Mouse (Mus musculus) spleen, postnatal 4 days (tissue): ENCODE data around the gene Cnih1.
A peak's percentile ranks its signal among the peaks of the same experiment; 100 is the strongest.
"Not testable (repeated sequence)": the region's sequence is repeated elsewhere in the genome, so short reads cannot be mapped to it uniquely, and the experiment has no call there.

Experiments
- DNase-seq, 2 experiments: peaks; one replicate each; pipeline ENCODE4 v3.0.0; 2022; ENCODE audit warnings: low spot score in 2 of 2

Cnih1 gene

DNA sequence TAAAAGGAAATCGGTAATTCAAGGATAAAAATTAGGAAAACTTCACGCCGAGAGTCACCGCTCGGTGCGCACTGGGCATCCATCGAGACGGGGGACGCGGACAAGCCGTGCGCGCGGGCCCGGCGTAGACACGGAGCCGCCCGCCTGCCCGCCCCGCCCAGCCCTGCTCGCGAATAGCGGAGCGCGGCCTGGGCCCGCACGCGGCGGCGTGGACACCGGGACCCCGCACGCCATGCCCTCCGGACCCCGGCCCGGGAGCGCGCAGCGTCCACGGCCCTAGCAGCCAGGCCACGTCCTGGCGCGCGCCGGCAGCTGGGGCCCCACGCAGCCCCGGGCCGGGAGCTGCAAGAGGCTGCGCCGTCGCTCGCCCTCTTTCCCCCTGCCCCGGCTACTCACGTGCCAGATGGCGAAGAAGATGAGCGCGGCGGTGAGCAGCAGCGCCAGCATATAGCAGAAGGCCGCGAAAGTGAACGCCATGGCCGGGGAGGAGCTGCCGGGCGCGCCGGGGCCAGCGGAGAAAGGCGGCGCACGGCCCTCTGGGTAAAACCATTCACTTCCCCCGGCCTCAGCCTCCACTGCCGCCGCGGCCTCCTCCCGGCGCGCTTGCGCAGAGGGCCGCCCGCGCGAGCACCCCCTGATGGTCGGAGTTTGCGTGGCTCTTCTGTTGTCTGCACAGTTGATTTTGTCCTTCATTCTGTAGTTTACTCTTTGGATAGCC lies at the start of gene Cnih1:
TSS of gene Cnih1 (minus strand) at position 625 of the 718 bp plus-strand sequence.
- DNase-seq: peak; percentile 91 to 97

DNA sequence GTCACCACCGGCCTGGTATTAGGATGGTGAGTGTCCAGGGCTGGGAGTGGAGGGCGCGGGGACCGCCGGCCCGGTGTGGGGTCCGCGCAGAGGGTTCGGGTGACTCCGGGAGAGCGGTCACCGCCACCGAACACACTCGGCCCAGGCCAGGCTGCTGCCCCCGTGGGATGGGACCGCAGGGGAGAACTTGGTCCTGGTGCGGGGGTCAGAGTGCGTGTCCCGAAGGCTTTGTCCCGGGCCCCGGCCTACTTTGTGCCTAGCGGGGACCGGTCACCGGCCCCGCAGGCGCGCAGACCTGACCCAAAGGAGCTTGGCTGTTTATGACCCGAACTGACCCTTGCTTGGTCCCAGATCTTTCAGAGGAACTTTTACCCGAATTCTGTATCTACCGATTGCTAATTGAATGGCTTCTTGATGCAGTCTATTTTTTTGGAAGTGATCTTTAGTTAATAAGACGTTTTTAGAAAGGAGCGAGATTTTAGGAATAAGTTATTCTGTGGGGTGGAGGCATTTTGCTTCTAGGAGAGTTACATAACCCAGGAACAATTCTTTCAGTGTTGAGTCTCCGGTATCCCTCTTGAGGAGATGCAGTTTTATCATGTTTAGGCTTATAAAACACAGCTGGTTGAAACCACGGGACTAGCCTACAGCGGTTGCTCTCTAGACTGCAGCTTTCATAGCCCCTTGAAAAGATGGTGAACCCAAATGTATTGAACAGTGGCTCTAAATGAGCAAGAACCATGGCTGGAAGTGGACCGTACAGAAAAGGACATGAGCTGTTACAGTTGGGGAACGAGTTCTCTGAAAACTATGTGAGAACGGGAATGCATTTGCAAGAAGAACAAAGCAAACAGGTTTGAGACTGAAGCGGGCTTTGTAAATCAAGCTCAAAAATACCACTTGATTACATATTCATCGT lies 44.4 kb upstream of the Cnih1 start:
- no peak for DNase-seq

- peak; percentile 97 for DNase-seq
Observed at GRCm38 (mm10) chr14:46831837-46832333, 43.7 kb upstream of the Cnih1 start, which contains the start of gene Cgrrf1. Gene Cgrrf1 (plus strand): TSS chr14:46832125.

- no peak for DNase-seq
Observed at GRCm38 (mm10) chr14:46831295-46831694, 43.1 kb upstream of the Cnih1 start.

DNA sequence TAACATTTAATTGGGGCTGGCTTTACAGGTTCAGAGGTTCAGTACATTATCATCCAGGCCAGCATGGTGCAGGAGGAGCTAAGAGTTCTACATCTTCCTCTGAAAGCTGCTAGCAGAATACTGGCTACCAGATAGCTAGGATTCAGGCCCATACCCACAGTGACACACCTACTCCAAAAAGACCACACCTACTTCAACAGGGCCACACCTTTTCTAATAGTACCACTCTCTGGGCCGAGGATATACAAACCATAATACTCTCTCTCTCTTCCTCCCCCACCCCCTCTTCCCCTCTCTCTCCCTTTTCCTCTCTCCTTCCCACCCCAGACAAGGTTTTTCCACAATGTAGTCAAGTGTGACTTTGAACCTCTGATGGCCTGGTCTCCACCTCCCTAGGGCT lies 39.2 kb upstream of the Cnih1 start:
- DNase-seq: no peak

- no peak for DNase-seq
Observed at GRCm38 (mm10) chr14:46823996-46824395, 35.8 kb upstream of the Cnih1 start.

DNA sequence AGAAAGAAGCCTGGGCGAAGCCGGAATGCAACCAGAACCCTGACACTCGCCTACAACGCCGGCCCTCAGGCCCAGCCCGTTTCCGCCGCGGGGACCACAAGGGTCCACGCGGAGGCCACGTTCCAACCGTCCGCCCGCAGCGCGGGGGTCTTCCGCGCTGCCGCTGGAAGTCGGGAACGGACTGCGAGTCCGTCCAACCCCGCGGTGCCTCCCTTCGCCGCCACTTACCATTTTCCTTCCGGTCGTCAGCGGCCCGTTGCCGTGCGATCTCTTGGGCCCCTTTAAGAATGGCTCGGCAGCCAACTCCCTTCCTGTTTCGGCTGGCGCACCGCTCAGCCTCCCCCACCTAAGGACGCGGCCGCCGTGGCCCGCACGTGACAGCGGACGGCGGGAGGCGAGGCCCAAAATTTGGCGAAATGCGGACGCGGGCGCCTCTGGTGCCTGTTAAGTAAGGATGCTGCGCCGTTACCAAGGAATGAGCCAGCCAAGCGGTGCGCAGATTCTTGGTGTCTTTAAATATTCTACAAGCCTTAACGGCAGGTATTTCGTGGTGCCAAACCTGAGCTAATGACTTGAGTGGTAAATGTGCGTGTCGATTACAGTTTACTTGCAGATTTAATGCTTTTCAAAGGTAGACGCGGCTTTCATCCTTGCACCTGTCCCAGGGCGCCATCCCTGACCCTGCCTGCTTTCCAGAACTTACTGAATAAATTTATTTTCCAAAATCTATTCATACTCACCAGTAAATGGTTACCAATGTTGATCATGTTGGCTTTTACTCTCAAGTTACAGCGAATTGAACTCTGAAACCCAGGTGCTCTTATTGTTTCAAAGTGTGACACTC lies 33.9 kb upstream of the Cnih1 start, which contains the start of gene Gmfb:
TSS of gene Gmfb (minus strand) at position 370 of the 844 bp plus-strand sequence.
- peak; percentile 95 to 99 for DNase-seq

DNA sequence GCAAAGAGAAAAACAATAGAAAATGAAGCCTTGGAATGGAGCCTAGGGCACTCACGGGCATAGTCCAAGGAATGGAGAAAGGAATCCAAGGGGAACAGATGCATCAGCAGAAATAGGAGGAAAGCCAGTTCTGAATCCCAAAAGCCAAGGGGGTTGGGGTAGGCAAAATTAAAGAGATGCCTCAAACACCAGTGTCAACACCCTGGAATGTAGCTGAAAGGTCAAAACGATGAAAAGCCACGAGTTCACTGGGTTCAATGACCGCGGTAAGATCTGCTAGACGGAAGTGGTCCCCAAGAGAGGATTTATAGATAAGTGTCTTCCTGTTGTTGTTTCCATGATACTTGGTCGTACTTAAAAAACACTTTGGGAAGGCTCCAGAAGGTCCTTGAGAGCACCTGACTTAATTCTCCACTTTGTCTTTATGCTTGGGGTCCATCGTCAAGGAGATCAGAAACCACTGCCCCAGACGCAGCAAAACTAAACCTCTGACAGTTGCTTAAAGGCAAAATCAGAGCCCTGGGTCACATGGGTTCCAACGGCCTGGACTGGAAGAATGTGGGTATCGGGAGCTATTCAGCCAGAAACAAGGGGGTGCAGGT lies 33.2 kb upstream of the Cnih1 start:
- DNase-seq: no peak

GRCm38 (mm10) chr14:46819961-46820360 lies 31.8 kb upstream of the Cnih1 start:
- DNase-seq: not testable (repeated sequence)

GRCm38 (mm10) chr14:46818743-46819142 lies 30.5 kb upstream of the Cnih1 start:
- DNase-seq: no peak

DNA sequence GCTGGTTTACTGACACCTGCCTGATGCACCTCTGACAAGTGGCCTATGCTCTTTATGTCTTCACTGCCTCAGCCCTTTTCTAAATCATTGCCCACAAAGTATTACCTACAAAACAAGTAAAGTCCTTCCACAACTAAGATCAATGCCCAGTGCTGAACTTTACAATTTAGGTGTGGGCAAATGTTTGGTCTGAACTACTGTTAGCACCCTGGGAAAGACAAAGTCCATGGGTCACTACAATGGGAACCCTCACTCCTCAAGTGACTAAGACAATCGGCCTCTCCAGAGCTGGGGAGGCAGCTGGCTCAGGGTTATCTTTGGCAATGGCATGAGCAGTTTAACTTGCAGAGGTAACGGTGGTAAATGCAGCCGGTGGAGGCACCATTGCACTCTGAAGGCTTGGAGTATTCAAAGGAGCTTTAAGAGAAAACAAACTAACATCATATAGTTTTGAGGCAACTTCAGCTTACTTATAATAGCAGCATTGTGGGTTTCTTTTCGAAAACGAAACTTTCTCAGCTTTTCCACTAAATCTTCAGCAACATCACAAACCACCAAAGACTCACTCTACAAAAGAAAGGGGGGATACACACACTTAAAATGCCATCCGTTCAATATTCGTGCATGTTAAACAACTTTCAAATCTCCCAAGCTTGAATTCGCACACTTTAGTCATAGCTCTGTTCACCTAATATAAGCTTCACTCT lies 28.9 kb upstream of the Cnih1 start:
- no peak for DNase-seq

GRCm38 (mm10) chr14:46815640-46816039 lies 27.4 kb upstream of the Cnih1 start:
- no peak for DNase-seq

GRCm38 (mm10) chr14:46807927-46808326 lies 19.7 kb upstream of the Cnih1 start:
- DNase-seq: no peak

DNA sequence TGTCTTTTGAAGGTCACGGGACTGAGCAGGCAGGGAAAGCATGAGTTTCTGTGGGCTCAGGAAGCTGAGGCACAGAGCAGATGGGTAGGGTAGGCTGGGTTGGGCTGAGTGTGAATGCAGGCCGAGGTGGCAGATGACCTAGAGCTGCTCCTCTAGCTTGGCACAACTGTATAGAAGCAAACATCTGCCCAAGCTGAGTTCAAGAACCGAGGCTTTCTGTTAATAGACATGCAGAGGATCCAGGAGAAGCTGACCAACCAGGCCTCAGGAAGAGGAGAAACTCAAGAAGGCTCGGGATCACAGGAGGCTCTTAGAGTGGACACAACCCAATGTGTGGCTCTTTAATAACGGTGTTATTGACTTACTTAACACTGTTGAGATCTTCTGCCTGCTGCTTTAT lies 18.0 kb upstream of the Cnih1 start:
- no peak for DNase-seq

DNA sequence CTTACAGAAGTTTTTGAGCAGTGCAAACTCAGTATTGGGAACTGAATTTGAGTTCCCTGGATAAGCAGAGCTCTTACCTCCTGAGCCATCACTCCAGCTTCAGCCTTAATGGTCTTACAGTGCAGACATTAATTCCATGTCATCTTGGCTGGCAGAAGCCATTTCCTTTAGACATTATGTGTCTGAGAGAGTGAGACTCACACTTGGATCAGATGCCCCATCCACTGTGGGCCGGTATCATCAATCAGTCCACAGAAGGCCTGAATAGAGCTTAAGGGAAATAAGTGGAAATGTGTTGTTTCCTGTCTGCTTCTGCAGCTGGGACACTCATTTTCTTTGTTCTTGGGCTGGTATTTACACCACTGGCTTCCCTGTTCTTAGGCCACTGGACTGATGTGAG lies 15.6 kb upstream of the Cnih1 start:
- DNase-seq: no peak

DNA sequence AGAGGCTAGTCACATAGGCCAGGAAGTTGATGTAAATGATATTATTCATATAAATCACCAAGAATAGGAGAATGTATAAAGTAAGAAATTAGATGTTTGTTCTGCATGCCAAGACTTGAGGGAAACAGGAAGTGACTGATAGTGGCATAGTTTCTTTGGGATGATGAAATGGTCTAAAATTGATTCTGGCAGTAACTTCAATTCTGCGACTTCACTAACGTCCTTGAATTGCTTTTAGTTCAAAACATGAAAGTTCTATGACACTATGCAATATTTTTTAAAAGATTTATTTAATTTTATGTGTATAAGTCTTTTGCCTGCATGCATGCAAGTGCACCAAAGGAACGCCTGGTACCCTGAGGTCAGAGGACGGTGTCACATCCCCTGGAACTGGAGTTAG lies 15.0 kb upstream of the Cnih1 start:
- no peak for DNase-seq

DNA sequence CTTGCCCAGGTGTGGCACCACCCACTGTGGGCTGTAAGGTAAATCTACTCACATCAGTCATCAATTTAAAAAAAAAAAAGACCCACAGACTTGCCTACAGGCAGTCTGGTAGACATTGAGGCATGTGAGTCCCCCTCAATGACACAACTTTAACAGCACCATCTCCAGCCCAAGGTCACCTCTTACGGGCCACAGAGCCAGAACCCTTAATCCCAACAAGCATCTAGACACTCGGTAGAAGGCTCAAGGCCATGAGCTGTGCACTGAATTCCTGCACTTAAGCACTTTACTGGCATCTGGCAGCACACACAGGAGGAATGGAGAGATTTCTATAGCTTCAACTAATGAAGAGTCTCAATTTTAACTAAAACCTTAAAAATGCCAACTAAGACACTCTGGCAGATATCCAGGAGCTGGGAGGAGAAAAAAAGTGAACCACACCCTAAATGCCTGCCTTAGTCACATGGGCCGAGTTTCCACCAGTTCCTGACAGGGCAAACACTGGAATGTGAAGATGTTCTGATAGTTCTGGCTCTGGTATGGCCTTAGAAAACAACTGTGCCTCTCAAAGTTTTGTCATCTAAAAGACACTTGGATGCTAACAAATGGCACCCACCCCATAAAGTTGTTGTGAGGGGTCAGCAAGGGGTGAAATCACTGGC lies 12.6 kb upstream of the Cnih1 start:
- DNase-seq: peak; percentile 66 to 69

DNA sequence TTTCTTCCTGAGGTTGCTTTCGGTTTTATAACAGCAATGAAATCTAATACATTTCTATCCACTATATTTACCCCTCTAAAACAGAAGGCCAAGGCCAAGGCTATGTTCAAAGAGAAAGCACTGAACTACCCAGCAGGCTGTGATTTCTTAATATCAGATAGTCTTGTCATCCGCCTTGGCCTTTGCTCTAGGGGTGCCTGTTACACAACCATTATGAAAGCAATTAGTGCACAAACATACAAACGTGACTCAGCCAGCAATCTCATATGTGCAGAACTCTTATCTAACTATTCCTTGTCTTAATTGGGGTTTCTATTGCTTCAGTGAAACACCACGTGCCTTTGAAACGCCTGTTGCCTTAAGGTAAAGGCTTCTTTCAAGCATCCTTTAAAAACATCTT lies 5.9 kb upstream of the Cnih1 start:
- DNase-seq: no peak

GRCm38 (mm10) chr14:46790723-46791122 lies 2.5 kb upstream of the Cnih1 start:
- DNase-seq: no peak

GRCm38 (mm10) chr14:46790303-46790702 lies 2.1 kb upstream of the Cnih1 start:
- DNase-seq: peak; percentile 46 to 72
